Mouse (Mus musculus) cerebellum, adult (tissue): ENCODE results near the gene Otub2.

Source experiments
- ATAC-seq: cut with Nextera tagmentation; 2 replicates; pipeline ENCODE4 v1.9.2; 2017; ENCODE audit warnings: mild to moderate bottlenecking, moderate library complexity, mixed read lengths; ENCODE audit not compliant: insufficient number of reproducible peaks, low FRiP score, low TSS enrichment

Otub2 gene

GRCm38 (mm10) chr12:103370861-103371260, 17.6 kb upstream of the Otub2 start:
- ATAC-seq, result no peak

- no peak for ATAC-seq
These were observed 16.8 kb upstream of the Otub2 start for GRCm38 (mm10) chr12:103371711-103372110.

GRCm38 (mm10) chr12:103373530-103374236, 14.8 kb upstream of the Otub2 start:
- no peak for ATAC-seq

GRCm38 (mm10) chr12:103376124-103376523, 12.4 kb upstream of the Otub2 start:
- no peak for ATAC-seq

GRCm38 (mm10) chr12:103376774-103377173, 11.7 kb upstream of the Otub2 start:
- ATAC-seq, result no peak

- no peak for ATAC-seq
These were observed 8.3 kb upstream of the Otub2 start for GRCm38 (mm10) chr12:103380226-103380625.

GRCm38 (mm10) chr12:103389348-103389727, 856 bp downstream of the Otub2 start:
- ATAC-seq, result no peak

- ATAC-seq, result no peak
These were observed 1.5 kb downstream of the Otub2 start for GRCm38 (mm10) chr12:103389982-103390381.

GRCm38 (mm10) chr12:103391098-103391497, 2.6 kb downstream of the Otub2 start:
- no peak for ATAC-seq

- no peak for ATAC-seq
These were observed 5.0 kb downstream of the Otub2 start for GRCm38 (mm10) chr12:103393528-103393927.

GRCm38 (mm10) chr12:103395486-103396275, 7.2 kb downstream of the Otub2 start:
- ATAC-seq, result no peak

GRCm38 (mm10) chr12:103396751-103397150, 8.3 kb downstream of the Otub2 start:
- no peak for ATAC-seq

- no peak for ATAC-seq
These were observed 15.6 kb downstream of the Otub2 start for GRCm38 (mm10) chr12:103404131-103404530.

GRCm38 (mm10) chr12:103407720-103408119, 19.2 kb downstream of the Otub2 start, which contains the start of gene 9330161L09Rik:
TSS of gene 9330161L09Rik (minus strand) at chr12:103407820.
- ATAC-seq, result no peak

GRCm38 (mm10) chr12:103408144-103408543, 19.7 kb downstream of the Otub2 start:
- ATAC-seq, result 0 out of 2 replicates have a peak, but pooled peaks have one; percentile 45

- no peak for ATAC-seq
These were observed 36.7 kb downstream of the Otub2 start for GRCm38 (mm10) chr12:103425016-103425728.

GRCm38 (mm10) chr12:103425729-103426470, 37.4 kb downstream of the Otub2 start, which contains the start of gene Ddx24:
TSS of gene Ddx24 (minus strand) at chr12:103425830.
- peak; percentile 99 for ATAC-seq

GRCm38 (mm10) chr12:103426710-103427109, 38.2 kb downstream of the Otub2 start:
- no peak for ATAC-seq

- ATAC-seq, result no peak
These were observed 44.9 kb downstream of the Otub2 start for GRCm38 (mm10) chr12:103433430-103433829.
